Mouse (Mus musculus): ENCODE measurements around the gene Tmbim6.

Tmbim6 gene

DNA sequence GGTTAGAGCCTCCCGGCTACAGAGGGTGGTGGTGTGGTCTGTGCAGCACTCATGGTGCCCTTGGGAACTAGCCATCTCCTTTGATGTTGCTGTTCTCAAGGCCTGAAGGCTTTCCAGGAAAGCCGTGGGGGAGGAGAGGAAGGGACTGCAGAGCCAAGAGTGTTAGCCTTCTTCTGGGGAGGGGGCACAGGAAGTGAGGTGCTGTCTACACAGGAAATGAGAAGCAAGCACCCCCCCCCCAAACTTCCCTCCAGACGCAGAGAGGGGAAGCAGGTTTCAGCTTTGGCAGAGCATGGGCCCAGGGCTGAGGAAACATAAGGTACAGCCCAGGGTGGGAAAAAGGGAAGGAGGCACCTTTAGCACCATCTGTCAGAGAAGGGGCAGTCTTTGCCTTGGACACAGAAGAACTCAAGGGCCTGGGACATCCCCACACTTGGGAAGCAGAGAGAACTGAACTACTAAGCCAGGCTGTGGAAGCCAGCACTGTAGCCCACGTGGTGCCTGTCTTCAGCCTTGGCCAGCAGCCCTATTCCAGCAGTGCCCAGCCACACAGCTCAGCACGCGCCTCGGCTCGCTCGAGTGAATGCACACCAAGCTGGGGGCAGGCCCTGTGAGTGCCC lies 56.6 kb downstream of the Tmbim6 start:
- DNase-seq (ENCODE audit: extremely low spot score, low read depth, low spot score) = no peak

DNA sequence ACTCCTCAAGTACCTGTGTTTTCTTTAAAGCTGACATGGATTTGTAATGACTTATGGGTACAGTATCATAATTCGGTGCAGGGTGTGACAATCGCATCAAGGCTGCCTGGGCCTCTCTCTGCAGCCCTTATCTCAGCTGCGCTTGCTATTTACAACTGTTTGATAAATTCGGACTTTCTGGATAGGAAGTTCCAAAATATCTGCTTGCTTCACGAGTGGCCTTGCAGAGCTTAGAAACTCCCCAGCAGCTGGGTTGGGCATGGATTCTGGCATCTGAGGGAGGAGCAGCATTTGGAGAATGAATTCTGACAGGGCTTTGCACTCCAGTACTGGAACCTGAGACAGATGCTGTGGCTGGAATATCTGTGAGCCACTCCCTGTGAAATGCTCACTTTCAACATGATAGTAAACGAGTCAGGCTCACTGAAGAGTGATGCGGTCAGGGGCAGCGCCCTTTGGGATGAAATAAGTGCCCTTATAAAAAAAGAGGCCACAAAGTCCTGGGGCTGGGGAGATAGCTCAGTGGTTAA lies 57.1 kb downstream of the Tmbim6 start:
- no peak for DNase-seq (ENCODE audit: extremely low spot score, low read depth, low spot score)

DNA sequence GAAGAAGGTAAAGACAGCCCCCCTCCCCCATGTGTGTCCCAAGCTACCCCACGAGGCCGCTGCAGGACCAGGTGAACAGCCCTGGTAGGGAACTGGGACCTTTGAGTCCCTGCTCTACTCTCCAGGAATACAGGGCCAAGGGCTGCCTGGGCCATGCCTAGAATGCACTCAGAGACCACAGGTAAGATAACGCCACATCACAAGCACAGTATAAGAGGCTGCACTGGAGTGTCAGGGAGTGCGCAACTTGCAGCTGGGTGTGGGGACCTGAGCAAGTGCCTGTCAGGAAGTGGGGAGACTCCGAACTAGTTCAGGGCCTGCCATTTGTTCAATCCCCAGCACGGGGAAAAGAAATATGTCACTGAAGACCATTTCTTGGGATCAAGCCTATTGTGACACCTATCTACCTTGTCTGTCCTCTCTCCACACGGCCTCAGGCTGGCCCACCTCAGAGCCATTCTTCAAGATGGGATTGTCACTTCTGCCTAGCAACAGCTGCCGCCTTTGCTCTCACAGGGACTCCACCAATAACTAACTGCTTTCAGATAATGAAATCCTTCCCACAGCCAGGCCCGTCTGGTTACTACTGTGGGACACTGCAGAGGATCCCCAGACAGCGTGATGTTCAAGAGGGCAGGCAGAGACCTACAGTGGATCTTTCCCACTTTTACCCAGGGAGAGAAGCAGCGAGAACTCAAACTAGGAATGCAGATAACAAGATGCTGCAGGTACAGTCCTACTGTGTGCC lies 60.6 kb downstream of the Tmbim6 start:
- no peak for DNase-seq (ENCODE audit: extremely low spot score, low read depth, low spot score)

DNA sequence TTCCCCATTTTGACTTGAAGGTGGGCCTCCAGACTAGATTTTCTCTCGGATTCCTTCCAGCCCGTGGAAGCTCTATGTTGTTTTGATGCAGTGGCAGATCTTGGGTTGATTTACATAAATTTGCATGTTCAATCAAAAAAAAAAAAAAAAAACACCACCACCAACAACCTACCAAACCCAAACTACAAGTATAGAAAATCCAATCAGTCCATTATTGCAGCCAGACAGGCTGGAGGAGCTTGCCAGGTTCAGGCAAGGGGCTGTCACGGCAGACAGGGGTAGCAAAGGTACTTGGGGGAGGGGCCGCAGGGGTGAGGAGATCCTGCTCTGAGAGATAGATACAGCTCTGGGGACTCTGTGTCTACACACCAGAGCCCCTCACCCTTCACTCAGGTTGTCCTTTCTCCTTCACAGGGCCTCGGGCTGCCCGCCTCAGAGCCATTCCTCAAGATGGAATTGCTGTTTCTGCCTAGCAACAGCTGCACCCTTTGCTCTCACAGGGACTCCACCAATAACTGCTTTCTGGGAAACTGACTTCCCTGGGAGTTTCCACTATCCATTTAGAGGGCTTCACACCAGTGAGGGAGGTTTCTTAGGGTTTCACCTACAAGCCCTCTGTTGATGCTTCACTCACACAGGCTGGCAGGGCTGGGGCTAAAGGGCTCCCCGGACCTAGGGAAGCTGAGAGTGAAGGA lies 62.0 kb downstream of the Tmbim6 start:
- no peak for DNase-seq (ENCODE audit: extremely low spot score, low read depth, low spot score)

DNA sequence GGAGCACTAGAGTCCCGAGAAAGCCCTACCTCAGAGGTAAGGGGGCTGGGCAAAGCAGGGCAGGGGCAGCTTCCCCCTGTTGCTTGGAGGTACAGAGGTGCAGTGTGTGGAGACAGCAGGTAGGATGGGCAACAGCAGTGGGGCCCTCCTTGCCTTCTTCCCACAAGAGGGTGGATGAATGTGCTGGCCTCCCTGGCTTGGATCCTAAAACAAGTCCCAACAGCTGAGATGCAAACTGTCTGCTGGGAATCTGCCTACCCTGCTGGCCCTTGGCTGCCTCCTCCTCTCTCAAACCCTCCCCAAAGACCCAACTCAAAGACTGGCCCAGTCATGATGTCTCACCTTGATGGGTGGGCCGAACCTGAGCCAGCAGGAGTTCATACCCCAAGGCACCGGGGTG lies 62.7 kb downstream of the Tmbim6 start:
- no peak for DNase-seq (ENCODE audit: extremely low spot score, low read depth, low spot score)

DNA sequence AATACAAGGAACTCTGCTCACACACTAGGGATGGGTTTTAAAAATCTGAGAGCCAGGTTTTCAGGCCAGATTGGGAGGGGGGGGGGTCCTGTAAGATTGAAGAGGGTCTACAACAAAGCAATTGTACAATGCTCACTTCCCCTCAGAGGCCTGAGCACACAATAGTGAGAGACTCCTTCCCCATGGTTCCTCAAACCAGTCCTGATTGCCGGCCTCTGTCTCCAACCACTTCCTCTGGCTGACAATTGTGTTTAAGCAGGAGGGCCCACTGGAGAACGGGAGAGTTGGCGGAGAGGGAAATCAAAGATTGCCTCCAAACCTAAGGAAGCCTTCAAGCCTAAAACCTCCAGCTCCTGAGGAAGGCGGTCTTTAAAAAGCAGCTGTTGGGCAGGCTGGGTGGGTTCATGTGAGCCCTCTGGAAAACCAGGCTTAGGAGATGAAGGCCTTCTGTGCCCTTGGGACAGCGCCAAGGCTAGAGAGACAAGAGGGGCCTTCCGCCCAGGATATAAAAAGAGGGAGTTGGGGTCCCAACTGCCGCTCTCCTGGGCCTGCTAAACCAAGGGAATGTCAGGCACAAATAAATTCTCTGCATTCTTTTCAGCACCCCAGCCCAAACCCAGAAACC lies 63.8 kb downstream of the Tmbim6 start:
- no peak for DNase-seq (ENCODE audit: extremely low spot score, low read depth, low spot score)

DNA sequence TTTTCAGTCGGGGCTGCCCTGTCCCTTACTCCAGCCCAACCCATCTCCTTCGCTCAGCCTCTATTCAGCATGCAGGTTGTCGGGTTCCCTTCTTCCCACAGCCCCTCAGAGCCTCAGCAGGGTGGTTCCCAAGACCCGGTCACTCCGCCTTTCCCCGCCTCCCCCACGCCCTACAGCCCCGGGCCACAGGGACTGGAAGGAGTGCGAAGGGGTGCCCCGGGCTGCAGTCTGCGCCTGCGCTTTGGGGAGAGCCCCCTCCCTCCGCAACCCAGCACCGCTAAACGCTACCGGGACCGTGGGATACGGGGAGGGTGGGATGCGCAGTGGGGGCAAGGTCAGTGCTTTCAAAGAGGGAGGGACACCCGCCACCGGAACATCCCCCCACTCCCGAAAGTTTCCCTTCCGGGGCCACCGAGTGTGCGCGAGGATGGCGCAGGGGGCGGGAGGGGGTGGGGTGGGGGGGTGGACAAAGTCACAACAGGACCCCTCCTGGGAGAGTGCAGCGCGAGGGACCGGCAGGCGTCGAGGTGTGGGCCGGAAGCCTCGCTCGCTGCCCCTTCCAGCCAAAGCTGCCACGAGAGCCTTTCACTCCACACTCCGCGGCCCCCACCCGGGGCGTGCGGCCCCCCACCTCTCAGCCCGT lies 64.4 kb downstream of the Tmbim6 start:
- no peak for DNase-seq (ENCODE audit: extremely low spot score, low read depth, low spot score)

DNA sequence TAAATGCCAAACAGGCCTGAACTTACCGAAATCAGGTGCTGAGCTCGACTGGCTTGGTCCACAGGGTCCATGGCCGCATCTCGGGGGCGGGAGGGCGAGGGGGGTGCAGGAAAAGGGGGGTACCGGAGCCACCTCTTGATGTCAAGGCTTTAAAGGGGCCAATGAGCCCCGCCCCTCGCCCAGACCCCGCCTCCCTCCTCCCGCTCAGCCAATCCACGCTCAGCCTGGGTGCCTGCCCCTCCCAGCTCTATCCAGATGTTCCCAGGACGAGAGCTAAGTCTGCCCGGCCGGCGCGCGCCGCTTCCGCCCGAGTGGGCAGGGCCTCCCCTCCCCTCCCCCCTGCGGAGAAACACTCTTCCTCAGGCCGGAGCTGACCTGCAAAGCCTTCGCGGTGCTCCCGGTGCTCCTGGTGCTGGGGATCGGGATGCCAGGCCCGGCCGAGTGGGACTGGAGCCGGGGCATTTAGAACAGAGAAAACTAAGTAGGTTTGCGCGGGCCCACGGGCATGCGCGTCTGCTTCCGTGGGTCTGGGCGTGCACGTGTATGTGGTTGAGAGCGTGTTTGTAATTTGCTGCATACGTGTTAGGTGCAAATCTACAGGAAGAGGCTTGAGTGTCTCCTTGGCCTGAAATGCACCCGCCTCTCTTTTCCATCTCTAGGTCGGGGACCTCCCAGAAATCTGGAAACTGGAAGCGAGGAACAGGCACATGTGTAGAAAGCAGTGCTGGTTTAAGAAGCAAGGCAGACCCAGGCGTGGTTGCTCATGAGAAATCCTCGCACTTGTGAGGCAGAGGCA lies 65.1 kb downstream of the Tmbim6 start, which contains the start of gene Nckap5l:
Gene Nckap5l, minus strand, starts transcription at position 143 of the 796 bp plus-strand sequence.
- peak; percentile 69 for DNase-seq (ENCODE audit: extremely low spot score, low read depth, low spot score)
